45 mouse cellular contexts compared by ENCODE assay signal in genomic region chr3:107276626-107277025, GRCm38 (mm10). TPM values are rescaled to one million over a fixed set of nuclear protein-coding genes. Genes with fewer than 3 reads are reported as not detected.
"Had no signal": no experiment of that assay in that cellular context is flagged by ENCODE, and none has a peak within 500 bp of the region (broad histone marks: within the 10 kb centered on the region; RNA-seq: fewer than 3 reads in every experiment).

No protein-coding gene starts in this region.

- H3K4me2 ChIP-seq: heart, embryonic 11.5 days; heart, embryonic 12.5 days; heart, embryonic 13.5 days; heart, embryonic 15.5 days; hindbrain, embryonic 12.5 days; hindbrain, embryonic 13.5 days; hindbrain, embryonic 14.5 days; hindbrain, embryonic 15.5 days; intestine, embryonic 15.5 days; kidney, embryonic 15.5 days had no signal

- H3K4me3 ChIP-seq: heart, embryonic 12.5 days; heart, embryonic 13.5 days; heart, embryonic 15.5 days; hindbrain, embryonic 10.5 days; hindbrain, embryonic 12.5 days; hindbrain, embryonic 13.5 days; hindbrain, embryonic 15.5 days; intestine, embryonic 15.5 days; kidney, embryonic 15.5 days; layer of hippocampus, adult 2 months had no signal

- H3K27ac ChIP-seq: heart, embryonic 13.5 days; heart, embryonic 15.5 days; hindbrain, embryonic 10.5 days; hindbrain, embryonic 12.5 days; hindbrain, embryonic 13.5 days; hindbrain, embryonic 14.5 days; hindbrain, embryonic 15.5 days; hindbrain, postnatal 0 days; intestine, embryonic 15.5 days; kidney, embryonic 15.5 days; kidney, postnatal 0 days; layer of hippocampus, adult 2 months had no signal

- DNase-seq: heart, postnatal 10 days; heart, postnatal 14 days; heart, postnatal 4 days; kidney, adult 11 months; kidney, adult 18-20 months; kidney, postnatal 10 days; kidney, postnatal 4 days; layer of hippocampus, adult 9-11 months; layer of hippocampus, postnatal 36 days had no signal

- ATAC-seq: hindbrain, embryonic 16.5 days; hindbrain, postnatal 0 days; inflammation-experienced regulatory T-cells, adult 6 months; intestine, embryonic 15.5 days; intestine, embryonic 16.5 days; intestine, postnatal 0 days had no signal

- H3K9me3 ChIP-seq: heart, embryonic 12.5 days; heart, embryonic 13.5 days; heart, embryonic 15.5 days; hindbrain, embryonic 10.5 days; hindbrain, embryonic 12.5 days; hindbrain, embryonic 13.5 days; hindbrain, embryonic 15.5 days; intestine, embryonic 15.5 days; kidney, embryonic 15.5 days had no signal

- H3K27me3 ChIP-seq: hindbrain, embryonic 15.5 days; intestine, embryonic 15.5 days; kidney, embryonic 15.5 days had no signal

- H3K36me3 ChIP-seq: heart, embryonic 12.5 days; heart, embryonic 13.5 days; heart, embryonic 15.5 days; hindbrain, embryonic 10.5 days; hindbrain, embryonic 12.5 days; hindbrain, embryonic 13.5 days; hindbrain, embryonic 15.5 days; intestine, embryonic 15.5 days had no signal

- H3K9ac ChIP-seq: heart, embryonic 12.5 days; heart, embryonic 13.5 days; heart, embryonic 15.5 days; hindbrain, embryonic 12.5 days; hindbrain, embryonic 13.5 days; hindbrain, embryonic 14.5 days; hindbrain, embryonic 15.5 days; intestine, embryonic 15.5 days; kidney, embryonic 15.5 days had no signal

- H3K4me1 ChIP-seq: intestine, embryonic 15.5 days had no signal

RNA-seq across cellular contexts. Expression of gene Slc16a4, which starts 14.4 kb away (rescaled TPM):
- total RNA-seq: hematopoietic stem cell, adult 5-6 weeks had no signal

RNA-seq across cellular contexts. Expression of gene Prok1, which starts 37.1 kb away (rescaled TPM):
- total RNA-seq: heart, adult 8-10 months; heart, postnatal 10 days; heart, postnatal 14 days; heart, postnatal 25 days; hematopoietic stem cell, adult 5-6 weeks; layer of hippocampus, adult 2 months; layer of hippocampus, postnatal 10 days; layer of hippocampus, postnatal 14 days; layer of hippocampus, postnatal 36 days had no signal
- polyA plus RNA-seq: heart, embryonic 11.5 days; heart, embryonic 12.5 days; heart, embryonic 13.5 days; heart, embryonic 14.5 days; heart, embryonic 15.5 days; heart, embryonic 16.5 days; heart, postnatal 0 days; hindbrain, embryonic 11.5 days; hindbrain, embryonic 12.5 days; hindbrain, embryonic 15.5 days; intestine, embryonic 14.5 days; intestine, embryonic 15.5 days; intestine, postnatal 0 days; kidney, embryonic 14.5 days; kidney, embryonic 15.5 days had no signal

RNA-seq across cellular contexts. Expression of gene A630076J17Rik, which starts 46.2 kb away (rescaled TPM):
- total RNA-seq: heart, adult 8-10 months; heart, postnatal 10 days; heart, postnatal 14 days; heart, postnatal 25 days; heart, postnatal 4 days; hematopoietic stem cell, adult 5-6 weeks; hindbrain, postnatal 0 days; layer of hippocampus, adult 18-20 months; layer of hippocampus, adult 2 months; layer of hippocampus, adult 8-10 months; layer of hippocampus, postnatal 10 days; layer of hippocampus, postnatal 14 days; layer of hippocampus, postnatal 25 days; layer of hippocampus, postnatal 36 days; left cerebral cortex, adult 18-20 months had no signal
- polyA plus RNA-seq: heart, embryonic 11.5 days; heart, embryonic 12.5 days; heart, embryonic 13.5 days; hindbrain, embryonic 10.5 days; hindbrain, embryonic 11.5 days; hindbrain, embryonic 12.5 days; hindbrain, embryonic 13.5 days; hindbrain, embryonic 14.5 days; hindbrain, embryonic 16.5 days; hindbrain, postnatal 0 days; intestine, embryonic 14.5 days; intestine, embryonic 15.5 days; intestine, embryonic 16.5 days; kidney, adult 2 months; kidney, embryonic 14.5 days; kidney, embryonic 15.5 days; kidney, embryonic 16.5 days; kidney, postnatal 0 days; large intestine, adult 2 months had no signal

RNA-seq across cellular contexts. Expression of gene Cym, which starts 55.1 kb away (rescaled TPM):
- total RNA-seq: heart, adult 8-10 months; heart, postnatal 10 days; heart, postnatal 14 days; heart, postnatal 4 days; hematopoietic stem cell, adult 5-6 weeks; layer of hippocampus, adult 18-20 months; layer of hippocampus, adult 2 months; layer of hippocampus, postnatal 10 days; layer of hippocampus, postnatal 14 days; layer of hippocampus, postnatal 25 days; left cerebral cortex, adult 18-20 months had no signal
- polyA plus RNA-seq: hindbrain, embryonic 10.5 days; hindbrain, embryonic 11.5 days; hindbrain, embryonic 12.5 days; hindbrain, embryonic 14.5 days; hindbrain, postnatal 0 days; kidney, embryonic 14.5 days had no signal
